Comparison of ENCODE assay signal across 8 mouse cellular contexts in the genomic region with DNA sequence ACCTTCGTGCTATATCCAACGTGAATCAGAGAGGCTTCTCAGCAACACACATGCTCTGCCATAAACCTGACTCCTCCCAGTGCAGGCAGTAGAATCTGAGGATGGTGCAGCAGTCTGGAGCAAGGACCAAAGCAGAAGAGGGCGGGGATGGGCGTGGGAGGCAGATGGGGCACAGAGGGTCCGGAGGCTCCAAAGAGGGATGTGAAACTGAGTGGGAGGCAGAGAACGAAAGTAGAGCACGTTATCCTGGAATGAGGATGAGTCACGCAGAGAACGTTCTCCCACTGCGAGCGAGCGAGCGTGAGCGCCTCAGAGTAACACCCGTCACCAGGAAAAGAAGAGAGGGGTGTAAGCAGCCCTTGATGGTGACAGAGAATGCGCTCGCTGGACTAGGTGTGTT. TPM values are rescaled to one million over a fixed set of nuclear protein-coding genes. Genes with fewer than 3 reads are reported as not detected.
DNase-seq lines count a peak whose midpoint lies in the region; ATAC-seq and TF ChIP-seq lines count a peak whose summit lies in the region.

No protein-coding gene starts in this region.

- WGBS in midbrain, embryonic 11.5 days: 88% methylated on average over 17 of the region's 17 CpGs
- WGBS in midbrain, postnatal 0 days: 80% methylated on average over 17 of the region's 17 CpGs

- H3K9me3 ChIP-seq in midbrain, embryonic 11.5 days (ENCODE audit: control insufficient read depth, low read length): no peaks in the 10 kb centered on the region
- no peaks in the 10 kb centered on the region for H3K9me3 ChIP-seq in midbrain, postnatal 0 days (ENCODE audit: low read length)

- H3K27ac ChIP-seq in midbrain, embryonic 11.5 days (ENCODE audit: low read depth, low read length): no peak overlapping the region
- H3K27ac ChIP-seq in midbrain, postnatal 0 days (ENCODE audit: low read depth, low read length): no peak overlapping the region

- DNase-seq in midbrain, embryonic 11.5 days (ENCODE audit: low spot score, missing footprints): peak; percentile 12
- no peak for DNase-seq in midbrain, postnatal 0 days (ENCODE audit: low spot score)
- peak; percentile 31 to 37 for DNase-seq in layer of hippocampus, postnatal 25 days (ENCODE audit: extremely low spot score in 1 of 2, low spot score in 1 of 2)
- no peak for DNase-seq in kidney, adult 8-10 months
- DNase-seq in spleen, postnatal 4 days (ENCODE audit: low spot score in 2 of 2): no peak

- no peak for ATAC-seq in midbrain, embryonic 11.5 days (ENCODE audit: low FRiP score)
- no peak for ATAC-seq in midbrain, postnatal 0 days (ENCODE audit: low FRiP score)
- ATAC-seq in granulocyte monocyte progenitor cell, adult 5-6 weeks (replicated peaks; ENCODE audit: poor library complexity, severe bottlenecking): peak; percentile 93
- peak; percentile 89 for ATAC-seq in megakaryocyte progenitor cell, adult 5-6 weeks (replicated peaks; ENCODE audit: poor library complexity)
- ATAC-seq in cerebellum, adult (ENCODE audit: insufficient number of reproducible peaks, low FRiP score, low TSS enrichment): no peak

- H3K9ac ChIP-seq in midbrain, embryonic 11.5 days (ENCODE audit: low read length): no peak overlapping the region
- no peak overlapping the region for H3K9ac ChIP-seq in midbrain, postnatal 0 days (replicated peaks; ENCODE audit: low read length, poor library complexity, severe bottlenecking)

- no peak overlapping the region for H3K4me2 ChIP-seq in midbrain, embryonic 11.5 days
- H3K4me2 ChIP-seq in midbrain, postnatal 0 days (ENCODE audit: low read depth, low read length, poor library complexity, severe bottlenecking): no peak overlapping the region

- no peak for TF ChIP-seq CTCF in midbrain, postnatal 0 days (IDR thresholded peaks at IDR 0.05)

- H3K4me3 ChIP-seq in midbrain, embryonic 11.5 days (ENCODE audit: low read depth, low read length): no peak overlapping the region
- no peak overlapping the region for H3K4me3 ChIP-seq in midbrain, postnatal 0 days (ENCODE audit: low read depth, low read length)

- H3K4me1 ChIP-seq in midbrain, embryonic 11.5 days (ENCODE audit: control insufficient read depth, insufficient read depth, low read length): no peaks in the 10 kb centered on the region
- no peaks in the 10 kb centered on the region for H3K4me1 ChIP-seq in midbrain, postnatal 0 days (ENCODE audit: insufficient read depth, low read length)

- H3K27me3 ChIP-seq in midbrain, embryonic 11.5 days (ENCODE audit: control insufficient read depth, insufficient read depth, low read length): no peaks in the 10 kb centered on the region; the same call in 1 of the 2 replicates
- H3K27me3 ChIP-seq in midbrain, postnatal 0 days (ENCODE audit: insufficient read depth, low read length): no peaks in the 10 kb centered on the region

- H3K36me3 ChIP-seq in midbrain, embryonic 11.5 days (ENCODE audit: control insufficient read depth, insufficient read depth, low read length): no peaks in the 10 kb centered on the region
- H3K36me3 ChIP-seq in midbrain, postnatal 0 days (ENCODE audit: insufficient read depth, low read length): no peaks in the 10 kb centered on the region

RNA-seq across cellular contexts. Expression of gene Slc30a1, which starts 12.2 kb away (rescaled TPM):
- polyA plus RNA-seq in midbrain, embryonic 11.5 days (2014; fragmentation: Nextera tagmentation; extraction: Ambion mirVana): 2.4 and 2.6 TPM in 2 replicates
- 21.9 and 27.4 TPM in 2 replicates for total RNA-seq in midbrain, postnatal 0 days (2014; rRNA removed)
- 4.4 and 5.1 TPM in 2 replicates for polyA plus RNA-seq in midbrain, postnatal 0 days (2015; fragmentation: Nextera tagmentation; extraction: Ambion mirVana)
- 4.5 and 4.6 TPM in 2 replicates for total RNA-seq in granulocyte monocyte progenitor cell, adult 5-6 weeks (2014; fragmentation: Nextera tagmentation)
- total RNA-seq in granulocyte monocyte progenitor cell, adult 5-6 weeks (2017): 4.7 and 8.7 TPM in 2 replicates
- 10 to 100 TPM; 34.5 to 35.5 TPM for total RNA-seq in layer of hippocampus, postnatal 25 days (2021)
- total RNA-seq in megakaryocyte progenitor cell, adult 5-6 weeks (2015): 4.7 TPM in 2 replicates
- total RNA-seq in megakaryocyte progenitor cell, adult 5-6 weeks (2017): 5.3 and 5.6 TPM in 2 replicates

Comparison
In these comparisons a context has a peak if more than half of its experiments do, and no peak if none do; other contexts are left out.
1. DNase-seq: peak in midbrain, embryonic 11.5 days (single experiment) and layer of hippocampus, postnatal 25 days (2 of 2); none in midbrain, postnatal 0 days (single experiment), kidney, adult 8-10 months (0 of 2) and spleen, postnatal 4 days (0 of 2).
2. ATAC-seq: peak in granulocyte monocyte progenitor cell, adult 5-6 weeks (single experiment) and megakaryocyte progenitor cell, adult 5-6 weeks (single experiment); none in midbrain, embryonic 11.5 days (single experiment), midbrain, postnatal 0 days (single experiment) and cerebellum, adult (single experiment).